Mouse (Mus musculus): ENCODE data around the gene Myo9a.

- TF ChIP-seq CTCF (IDR thresholded peaks at IDR 0.05 in 2 of 3, conservative IDR thresholded peaks at IDR 0.05 in 1 of 3; ENCODE audit: control insufficient read depth in 1 of 3, insufficient read depth in 1 of 3, low read depth in 2 of 3, low read length in 3 of 3, poor library complexity in 1 of 3, severe bottlenecking in 1 of 3) (no peak), POLR2A (IDR thresholded peaks at IDR 0.05; ENCODE audit: control insufficient read depth in 1 of 2, insufficient read depth in 1 of 2, low read depth in 1 of 2, low read length in 2 of 2, poor library complexity in 1 of 2) (no peak), UBTF (IDR thresholded peaks at IDR 0.05; ENCODE audit: borderline replicate concordance, insufficient read depth, low read depth, low read length) (no peak), MYC (IDR thresholded peaks at IDR 0.05; ENCODE audit: low read depth, low read length) (no peak), USF2 (IDR thresholded peaks at IDR 0.05; ENCODE audit: borderline replicate concordance in 1 of 2, insufficient read depth in 1 of 2, low read depth in 1 of 2, low read length in 2 of 2) (no peak), EP300 (IDR thresholded peaks at IDR 0.05; ENCODE audit: low read depth in 1 of 2, low read length in 2 of 2) (no peak), JUND (IDR thresholded peaks at IDR 0.05; ENCODE audit: low read depth, low read length) (no peak), E2F4 (IDR thresholded peaks at IDR 0.05; ENCODE audit: borderline replicate concordance, low read depth, low read length) (no peak), RAD21 (IDR thresholded peaks at IDR 0.05; ENCODE audit: low read depth, low read length) (no peak), MXI1 (IDR thresholded peaks at IDR 0.05; ENCODE audit: low read depth, low read length) (no peak), GATA1 (IDR thresholded peaks at IDR 0.05; ENCODE audit: low read depth, low read length) (no peak)
These were observed 191.9 kb downstream of the Myo9a start for GRCm38 (mm10) chr9:59942501-59943085.
